Mouse (Mus musculus) naive thymus-derived CD4-positive, alpha-beta T cell, adult 2 months (primary cell): ENCODE results near the gene Gtf3c6.

ENCODE experiments used
- DNase-seq: peaks from one replicate; pipeline ENCODE4 v3.0.0-alpha.2; 2011; ENCODE audit warnings: low read depth

The Gtf3c6 gene

GRCm38 (mm10) chr10:40257414-40258255 is at the start of gene Gtf3c6:
TSS of gene Gtf3c6 (minus strand) at chr10:40258108.
- peak; percentile 96 for DNase-seq

- DNase-seq, result peak; percentile 28
These were observed 48.1 kb upstream of the Gtf3c6 start for GRCm38 (mm10) chr10:40305989-40306388.

- DNase-seq, result peak; percentile 99
These were observed 44.5 kb upstream of the Gtf3c6 start, which contains the start of gene Amd1 for GRCm38 (mm10) chr10:40302140-40302985. TSS of gene Amd1 (minus strand) at chr10:40302186.

GRCm38 (mm10) chr10:40301181-40302075 is 43.5 kb upstream of the Gtf3c6 start:
- peak; percentile 74 for DNase-seq

GRCm38 (mm10) chr10:40300648-40301171 is 42.8 kb upstream of the Gtf3c6 start:
- DNase-seq, result peak; percentile 59

- DNase-seq, result no peak
These were observed 34.7 kb upstream of the Gtf3c6 start for GRCm38 (mm10) chr10:40292640-40293039.

GRCm38 (mm10) chr10:40286767-40287166 is 28.9 kb upstream of the Gtf3c6 start:
- DNase-seq, result no peak

- DNase-seq, result no peak
These were observed 27.7 kb upstream of the Gtf3c6 start for GRCm38 (mm10) chr10:40285571-40285970.

- DNase-seq, result no peak
These were observed 27.1 kb upstream of the Gtf3c6 start for GRCm38 (mm10) chr10:40284997-40285396.

- DNase-seq, result no peak
These were observed 26.4 kb upstream of the Gtf3c6 start for GRCm38 (mm10) chr10:40284179-40284831.

DNA sequence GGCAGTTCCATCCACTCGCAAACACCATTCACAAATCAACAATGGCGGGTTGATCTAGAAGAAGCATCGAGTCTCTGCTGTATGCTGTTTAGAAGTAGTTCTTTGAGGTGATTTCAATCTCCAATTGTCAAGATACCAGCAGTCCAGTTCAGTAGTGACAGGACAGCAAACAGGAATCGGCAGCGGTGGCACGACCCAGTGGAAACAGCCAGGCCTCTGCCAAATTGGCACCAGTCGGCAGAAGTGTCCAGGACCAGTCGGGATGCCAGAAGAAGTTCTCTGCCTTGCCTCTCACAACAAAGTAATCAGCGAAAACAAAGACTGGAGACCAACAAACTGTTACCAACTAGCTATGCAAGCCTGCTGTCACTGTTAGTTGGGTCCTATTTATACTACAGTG is 25.7 kb upstream of the Gtf3c6 start:
- DNase-seq, result no peak

DNA sequence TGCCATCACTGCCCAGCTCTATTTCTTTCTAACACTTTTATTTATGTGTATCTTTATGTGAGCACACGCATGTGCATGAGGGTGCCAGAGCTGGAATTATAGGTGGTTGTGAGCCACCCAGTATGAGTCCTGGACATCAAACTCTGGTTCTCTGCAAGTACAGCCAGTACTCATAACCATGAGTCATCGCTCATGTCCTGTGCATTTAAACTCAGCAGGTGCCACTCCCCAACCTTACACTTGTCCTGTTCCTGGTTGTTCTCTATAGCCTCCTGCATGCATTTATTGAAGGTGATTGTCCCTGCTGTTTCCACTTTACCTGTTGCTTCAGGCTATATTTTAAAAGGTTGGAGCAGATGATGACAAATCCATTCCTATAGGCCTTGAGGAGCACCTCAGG is 23.7 kb upstream of the Gtf3c6 start:
- DNase-seq, result no peak

- DNase-seq, result no peak
These were observed 20.4 kb upstream of the Gtf3c6 start for GRCm38 (mm10) chr10:40278317-40278716.

- DNase-seq, result no peak
These were observed 18.1 kb upstream of the Gtf3c6 start for GRCm38 (mm10) chr10:40275991-40276390.

GRCm38 (mm10) chr10:40273938-40274337 is 16.0 kb upstream of the Gtf3c6 start:
- no peak for DNase-seq

DNA sequence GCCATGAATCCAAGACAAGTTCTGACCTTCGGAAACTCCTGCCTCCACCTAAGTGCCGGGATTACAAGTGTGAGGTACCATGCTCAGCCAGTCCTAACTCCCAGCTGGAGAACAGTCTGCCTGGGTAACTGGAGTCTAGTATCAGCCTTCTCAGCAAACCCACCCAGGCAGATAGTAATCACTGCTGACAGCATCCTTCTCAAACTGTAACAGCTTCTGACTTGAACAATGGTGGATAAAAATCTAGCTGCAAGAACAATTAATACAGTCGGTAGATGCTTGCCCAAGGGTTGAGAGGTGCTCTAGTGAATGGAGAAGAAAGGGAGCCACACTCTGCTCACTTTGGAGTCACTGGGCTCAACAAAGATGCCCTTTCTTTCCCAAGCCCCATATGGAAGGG is 13.3 kb upstream of the Gtf3c6 start:
- DNase-seq, result no peak

DNA sequence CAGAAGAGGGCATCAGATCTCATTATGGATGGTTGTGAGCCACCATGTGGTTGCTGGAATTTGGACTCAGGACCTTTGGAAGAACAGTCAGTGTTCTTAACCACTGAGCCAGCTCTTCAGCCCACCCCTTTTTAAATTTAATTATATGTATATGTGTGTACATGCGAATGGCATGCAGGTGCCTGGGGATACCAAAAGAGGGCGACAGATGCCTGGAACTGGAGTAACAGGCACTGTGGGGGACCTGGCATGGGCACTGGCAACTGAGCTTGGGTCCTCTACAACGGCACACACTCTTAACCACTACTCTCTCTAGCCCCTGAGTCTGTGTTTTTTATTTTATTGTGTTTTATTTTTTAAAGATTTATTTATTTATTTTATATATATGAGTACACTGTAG is 7.0 kb upstream of the Gtf3c6 start:
- DNase-seq, result no peak

DNA sequence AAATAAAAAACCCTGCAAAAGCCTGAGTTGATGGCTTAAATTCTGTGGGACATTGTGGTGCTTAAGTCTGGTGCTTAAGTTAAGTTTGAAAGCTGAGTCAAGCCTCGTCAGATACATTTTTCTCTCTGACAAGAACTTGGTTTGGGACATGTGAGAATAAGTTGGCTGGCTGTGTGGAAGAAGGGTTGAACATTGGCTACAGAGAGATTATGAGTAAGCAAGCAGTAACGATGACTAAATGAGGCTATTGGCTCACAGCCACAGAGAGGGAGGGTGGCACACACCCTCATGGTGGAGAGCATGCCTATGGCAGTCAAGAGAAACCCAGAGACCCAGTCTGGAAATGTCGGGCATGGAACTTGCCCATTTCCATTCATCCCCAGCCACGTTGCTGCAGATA is 5.8 kb upstream of the Gtf3c6 start:
- DNase-seq, result no peak

DNA sequence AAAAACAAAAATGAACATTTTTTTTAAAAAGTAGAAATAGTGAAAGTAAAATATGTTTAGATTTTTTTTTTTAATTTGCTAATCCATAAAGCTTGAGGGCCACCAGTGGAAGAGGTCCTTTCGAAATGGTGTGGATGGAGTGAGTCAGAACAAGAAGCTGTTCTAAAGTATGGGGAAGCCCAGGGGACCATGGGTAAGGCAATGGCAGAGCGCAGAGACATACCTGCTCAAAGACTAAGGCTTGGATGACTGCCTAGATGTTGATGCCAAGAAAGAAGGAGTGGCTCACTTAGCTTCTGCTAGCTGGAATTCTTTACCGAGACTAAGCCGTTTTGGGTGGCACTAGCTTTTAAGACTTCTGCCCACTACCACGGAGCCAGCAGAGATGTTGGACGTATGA is 4.3 kb upstream of the Gtf3c6 start:
- no peak for DNase-seq

- no peak for DNase-seq
These were observed 2.4 kb upstream of the Gtf3c6 start for GRCm38 (mm10) chr10:40260305-40260704.

- DNase-seq, result no peak
These were observed 1.6 kb upstream of the Gtf3c6 start for GRCm38 (mm10) chr10:40259542-40259941.
